Mouse (Mus musculus): Measurements from ENCODE around the gene Stac2.
A peak's percentile ranks its signal among the peaks of the same experiment; 100 is the strongest.

Stac2 gene

GRCm38 (mm10) chr11:97998074-97998793, 55.0 kb downstream of the Stac2 start:
- no peak for DNase-seq (ENCODE audit: low spot score in 2 of 2)

- no peak for DNase-seq (ENCODE audit: low spot score in 2 of 2)
Measured at GRCm38 (mm10) chr11:97997387-97997960, 55.8 kb downstream of the Stac2 start.

GRCm38 (mm10) chr11:97996691-97997090, 56.6 kb downstream of the Stac2 start:
- DNase-seq (ENCODE audit: low spot score in 2 of 2), result no peak

- DNase-seq (ENCODE audit: low spot score in 2 of 2), result peak in 1 of 2 experiments; percentile 73
Measured at GRCm38 (mm10) chr11:97995564-97996288, 57.5 kb downstream of the Stac2 start, which contains the start of gene Arl5c. Gene Arl5c, minus strand, starts transcription at chr11:97996181.

GRCm38 (mm10) chr11:97994539-97995100, 58.6 kb downstream of the Stac2 start:
- DNase-seq (ENCODE audit: low spot score in 2 of 2), result peak; percentile 81 to 93

GRCm38 (mm10) chr11:97988530-97989096, 64.6 kb downstream of the Stac2 start:
- peak; percentile 81 to 88 for DNase-seq (ENCODE audit: low spot score in 2 of 2)

GRCm38 (mm10) chr11:97987551-97988526, 65.4 kb downstream of the Stac2 start:
- peak; percentile 92 to 96 for DNase-seq (ENCODE audit: low spot score in 2 of 2)

- no peak for DNase-seq (ENCODE audit: low spot score in 2 of 2)
Measured at GRCm38 (mm10) chr11:97986738-97987465, 66.4 kb downstream of the Stac2 start.
